Mouse (Mus musculus) kidney, adult 2 months (tissue): ENCODE data around the gene Supt6.

Experiments used
- CTCF ChIP-seq: fragments of 200-500 bp; conservative IDR thresholded peaks from 2 replicates; pipeline ENCODE4 v1.5.1; 2011; ENCODE audit warnings: low read depth, mild to moderate bottlenecking, control low read depth, low read length, moderate library complexity, mixed read lengths; ENCODE audit not compliant: insufficient read depth, insufficient read length
- POLR2A ChIP-seq: fragments of 200-500 bp; IDR thresholded peaks from one replicate; pipeline ENCODE4 v1.6.1; 2011; ENCODE audit warnings: low read depth, low read length, control low read depth

DNA sequence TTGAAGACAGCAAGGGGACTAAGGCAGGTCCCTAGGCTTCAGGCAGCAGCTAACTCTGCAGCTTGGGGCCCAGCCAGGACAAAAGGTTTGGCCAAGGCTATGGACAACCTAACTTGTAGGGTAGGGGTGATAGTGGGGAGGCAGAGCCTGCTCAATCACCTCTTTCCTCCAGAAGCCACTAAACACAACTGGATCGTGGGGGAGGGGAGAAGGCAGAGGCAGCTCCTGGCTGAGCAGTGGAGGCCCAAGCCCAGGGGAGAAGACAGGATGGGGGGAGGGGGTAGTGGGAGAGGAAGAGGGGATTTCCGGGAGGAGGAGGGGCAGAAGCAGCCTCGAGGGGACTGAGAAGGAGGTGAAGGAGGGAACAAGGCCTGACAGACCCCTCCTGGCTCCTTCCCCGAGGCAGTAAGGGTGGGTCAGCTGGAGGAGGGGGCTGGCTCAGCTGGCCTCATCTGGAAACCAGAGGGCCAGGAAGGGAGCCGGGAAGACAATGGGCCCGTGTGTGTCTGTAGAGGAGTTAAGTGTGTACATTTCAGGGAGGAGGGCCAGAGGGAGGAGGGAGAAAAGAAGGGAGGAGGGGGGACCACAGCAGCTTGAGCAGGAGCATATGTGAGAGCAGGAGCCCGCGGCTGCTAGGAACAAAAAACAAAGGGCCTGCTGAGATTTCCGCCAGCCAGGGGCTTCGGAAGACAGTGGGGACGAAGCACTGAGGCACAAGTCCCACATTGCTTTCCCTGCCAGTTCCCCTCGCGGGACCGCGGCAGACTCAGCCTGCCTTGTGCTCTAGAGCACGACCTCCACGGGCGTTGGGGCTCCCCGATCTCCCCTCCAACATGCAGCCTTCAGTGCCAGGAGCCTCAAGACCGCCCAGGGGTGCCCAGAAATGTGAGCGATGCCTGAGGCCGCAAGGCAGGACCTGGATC is 81.8 kb downstream of the Supt6 start:
- TF ChIP-seq CTCF = no peak
- no peak for TF ChIP-seq POLR2A
